Mouse (Mus musculus) G1E-ER4 (cell line): ENCODE results near the gene Nsmf. TPM values are rescaled to one million over a fixed set of nuclear protein-coding genes. Genes with fewer than 3 reads are reported as not detected.

Experiments
- GATA1 ChIP-seq: IDR thresholded peaks from one replicate; pipeline ENCODE4 v1.8.0; 2012; ENCODE audit warnings: low read length, inconsistent platforms
- polyA plus RNA-seq: library from polyadenylated mRNA; stranded (reverse); fragments of >175 nt; gene quantifications from 2 replicates; pipeline ENCODE4 v1.2.3, GENCODE M21; 2012

Gene Nsmf
- polyA plus RNA-seq = 51.6 and 56.3 TPM in 2 replicates

DNA sequence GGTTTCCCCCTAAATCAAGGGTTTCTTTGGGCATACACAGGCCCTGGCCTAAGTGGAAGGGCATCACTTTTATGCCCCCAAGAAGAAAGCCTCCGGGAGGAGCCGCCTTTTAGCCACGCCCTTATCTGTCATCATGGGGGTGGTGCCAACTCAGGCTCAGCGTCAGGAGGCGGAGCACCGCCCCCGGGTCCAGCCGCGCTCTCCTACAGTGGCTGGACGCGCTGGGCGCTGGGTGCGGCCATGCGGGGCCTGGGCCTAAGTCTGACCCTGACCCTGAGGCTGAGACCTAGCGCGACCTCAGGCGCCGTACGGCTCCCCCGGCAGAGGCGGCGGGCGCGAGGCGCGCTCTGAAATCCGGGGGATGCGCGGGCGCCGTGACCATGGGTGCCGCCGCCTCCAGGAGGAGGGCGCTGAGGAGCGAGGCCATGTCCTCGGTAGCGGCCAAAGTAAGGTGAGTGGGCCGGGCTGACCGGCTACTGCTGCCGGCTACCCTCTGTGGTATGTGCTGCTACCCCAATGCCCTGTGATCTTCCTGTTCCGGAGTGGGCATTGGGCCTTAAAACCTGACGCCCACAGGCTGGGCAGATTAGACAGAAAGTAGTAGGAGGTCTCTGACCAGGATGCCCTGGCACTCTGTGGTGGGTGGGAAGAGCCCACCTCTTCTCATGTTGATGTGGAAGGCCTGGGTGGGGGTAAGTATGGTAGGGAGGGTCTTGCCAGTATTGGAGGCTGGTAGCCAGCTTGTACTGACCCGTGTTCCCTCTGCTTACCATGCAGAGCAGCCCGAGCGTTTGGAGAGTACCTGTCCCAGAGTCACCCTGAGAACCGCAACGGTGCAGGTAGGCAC, at the start of gene Nsmf:
Gene Nsmf, plus strand, starts transcription at position 135 of the 847 bp plus-strand sequence.
- TF ChIP-seq GATA1 = no peak

DNA sequence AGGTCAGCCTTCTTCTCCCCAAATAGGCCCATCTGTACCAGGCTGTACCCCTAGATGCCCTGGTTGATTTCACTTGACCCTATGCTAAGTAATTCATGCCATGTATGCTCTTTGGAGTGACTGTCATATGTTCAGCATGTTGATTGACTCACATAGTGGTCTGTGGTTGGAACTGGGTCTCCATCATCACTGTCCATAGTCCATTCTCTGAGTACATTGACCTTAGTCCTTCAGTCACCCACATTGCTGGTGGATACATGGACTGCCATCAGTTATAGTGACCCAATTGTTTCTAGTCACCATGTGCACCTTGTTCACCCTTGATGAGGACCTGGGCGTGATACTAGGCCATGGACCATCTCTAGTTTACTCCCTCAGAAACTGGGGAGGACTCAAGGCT, 47.4 kb upstream of the Nsmf start:
- no peak for TF ChIP-seq GATA1

DNA sequence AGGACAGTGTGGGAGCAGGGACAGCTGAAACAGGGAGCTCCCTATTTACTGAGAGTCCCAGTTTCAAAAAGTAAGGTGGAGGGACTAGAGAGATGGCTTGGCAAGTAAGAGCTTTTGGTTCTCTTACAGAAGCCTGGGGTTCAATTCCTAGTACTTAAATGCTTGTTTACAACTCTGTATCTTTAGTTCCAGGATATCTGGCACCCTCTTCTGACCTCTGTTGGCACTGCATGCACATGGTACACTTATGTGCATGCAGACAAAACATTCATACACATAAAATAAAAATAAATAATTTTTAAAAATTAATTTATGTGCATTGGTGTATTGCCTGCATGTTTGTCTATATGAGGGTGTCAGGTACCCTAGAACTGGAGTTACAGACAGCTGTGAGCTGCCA, 45.9 kb upstream of the Nsmf start:
- TF ChIP-seq GATA1 = no peak

DNA sequence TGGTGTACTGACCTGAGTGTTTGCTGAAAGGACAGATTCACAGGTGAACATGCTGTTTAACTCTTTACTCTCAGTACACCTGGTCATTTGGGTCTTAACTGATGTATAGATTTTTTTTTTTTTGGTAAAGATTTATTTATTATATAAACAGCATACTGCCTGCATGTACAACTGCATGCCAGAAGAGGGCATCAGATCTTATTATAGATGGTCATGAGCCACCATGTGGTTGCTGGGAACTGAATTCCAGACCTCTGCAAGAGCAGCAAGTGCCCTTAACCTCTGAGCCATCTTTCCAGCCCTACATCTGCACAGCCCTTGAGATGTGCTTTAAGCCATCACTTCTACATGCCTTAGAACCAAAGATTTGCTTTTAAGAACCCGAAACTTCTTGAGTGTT, 31.5 kb upstream of the Nsmf start:
- no peak for TF ChIP-seq GATA1

DNA sequence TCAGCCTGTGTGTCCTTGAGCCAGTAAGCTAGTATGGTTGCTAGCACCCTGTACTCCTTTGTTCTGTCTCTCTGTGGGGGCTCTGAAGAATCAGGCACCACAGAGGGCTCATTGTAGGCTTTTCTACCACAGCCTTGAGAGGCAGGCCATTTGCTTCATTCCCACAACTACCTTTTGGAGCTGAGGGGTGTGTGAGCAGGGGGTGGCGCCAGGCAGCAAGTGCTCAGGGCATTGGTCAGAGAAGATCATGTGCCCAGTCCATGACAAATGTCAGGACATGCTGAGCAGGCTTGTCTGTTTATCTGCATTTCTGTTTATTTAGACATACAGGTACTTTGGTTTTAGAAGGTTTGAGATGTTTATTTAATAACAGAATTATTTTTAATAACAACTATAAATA, 29.0 kb upstream of the Nsmf start:
- TF ChIP-seq GATA1 = no peak

DNA sequence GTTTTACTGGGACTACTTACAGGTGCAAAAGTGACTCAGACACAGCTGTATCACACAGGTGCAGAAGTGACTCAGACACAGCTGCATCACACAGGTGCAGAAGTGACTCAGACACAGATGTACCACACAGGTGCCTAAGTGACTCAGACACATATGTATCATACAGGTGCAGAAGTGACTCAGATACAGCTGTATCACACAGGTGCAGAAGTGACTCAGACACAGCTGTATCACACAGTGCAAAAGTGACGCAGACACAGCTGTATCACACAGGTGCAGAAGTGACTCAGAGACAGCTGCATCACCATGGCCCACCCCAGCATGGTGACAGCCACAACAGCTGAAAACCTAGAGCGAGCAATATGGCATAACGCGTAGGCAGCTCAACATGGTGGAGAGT, 19.2 kb upstream of the Nsmf start:
- TF ChIP-seq GATA1 = no peak

DNA sequence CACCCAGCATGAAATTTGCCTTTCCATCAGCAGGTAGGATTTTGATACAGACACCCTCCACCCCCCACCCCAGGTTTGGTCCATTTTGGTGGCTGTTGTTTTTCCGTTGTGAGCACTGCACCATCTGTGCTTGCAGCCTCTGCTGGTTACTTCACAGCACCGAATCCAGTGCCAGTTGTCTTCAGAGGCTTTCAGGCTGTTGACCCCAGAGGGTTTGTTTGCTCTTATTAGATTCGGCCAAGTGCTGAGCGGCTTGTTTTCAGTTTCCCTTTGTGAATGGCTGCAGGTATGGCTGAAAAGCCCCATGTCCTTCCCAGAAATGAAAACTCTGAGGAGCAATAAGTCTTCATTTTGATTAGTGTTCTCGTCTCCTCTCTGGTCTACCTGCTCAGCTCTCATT, 14.1 kb upstream of the Nsmf start:
- TF ChIP-seq GATA1 = no peak

DNA sequence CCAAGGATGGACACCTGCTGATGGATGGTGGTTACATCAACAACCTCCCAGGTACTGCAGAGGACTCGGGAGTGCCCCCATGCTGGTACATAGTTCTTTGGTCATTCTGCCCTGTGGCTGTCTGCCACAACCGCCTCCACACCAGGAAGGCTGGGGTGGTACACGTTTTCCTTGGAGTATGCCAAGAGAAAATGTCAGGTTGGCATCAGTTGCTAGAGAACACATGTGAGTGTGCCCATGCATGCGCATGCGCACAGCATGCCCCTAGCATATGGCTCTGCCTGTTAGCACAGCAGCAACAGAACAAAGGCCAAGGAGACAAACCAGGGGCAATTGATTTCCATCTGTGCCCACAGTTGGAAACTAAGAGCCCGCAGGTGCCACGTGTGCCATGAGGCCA, 3.2 kb upstream of the Nsmf start:
- TF ChIP-seq GATA1 = no peak

DNA sequence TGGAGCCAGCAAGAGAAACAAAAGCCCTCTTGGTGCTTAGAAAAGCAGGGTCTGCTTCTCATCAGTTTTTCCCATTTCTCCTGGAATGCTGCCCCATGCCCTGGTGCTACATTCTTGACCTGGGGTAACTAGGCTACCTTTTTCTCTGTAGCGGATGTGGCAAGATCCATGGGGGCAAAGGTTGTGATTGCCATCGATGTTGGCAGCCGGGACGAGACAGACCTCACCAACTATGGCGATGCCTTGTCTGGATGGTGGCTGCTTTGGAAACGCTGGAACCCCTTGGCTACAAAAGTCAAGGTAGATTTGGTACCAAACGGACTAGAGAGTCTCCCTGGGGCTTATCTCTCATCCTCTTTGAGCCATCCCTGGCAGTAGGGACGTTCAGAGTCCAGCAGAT, 2.7 kb upstream of the Nsmf start:
- no peak for TF ChIP-seq GATA1

DNA sequence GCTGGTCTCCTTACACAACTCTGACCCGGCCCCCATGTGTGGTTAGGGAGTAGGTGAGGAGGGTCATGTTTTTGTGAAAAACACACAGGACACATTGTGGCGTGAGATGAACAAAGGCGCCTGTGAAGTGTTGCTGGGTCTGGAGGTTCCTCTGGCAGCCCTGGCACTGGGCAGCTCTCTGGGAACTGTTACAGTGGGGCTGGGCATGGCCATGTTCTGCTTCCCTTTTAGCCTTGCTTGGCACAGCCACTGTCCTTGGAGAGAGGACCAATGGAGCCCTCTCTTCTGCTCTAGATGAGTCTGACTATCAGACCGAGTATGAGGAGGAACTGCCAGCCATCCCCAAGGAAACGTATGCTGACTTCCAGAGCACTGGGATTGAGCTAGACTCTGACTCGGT, 1.1 kb upstream of the Nsmf start:
- TF ChIP-seq GATA1 = no peak

DNA sequence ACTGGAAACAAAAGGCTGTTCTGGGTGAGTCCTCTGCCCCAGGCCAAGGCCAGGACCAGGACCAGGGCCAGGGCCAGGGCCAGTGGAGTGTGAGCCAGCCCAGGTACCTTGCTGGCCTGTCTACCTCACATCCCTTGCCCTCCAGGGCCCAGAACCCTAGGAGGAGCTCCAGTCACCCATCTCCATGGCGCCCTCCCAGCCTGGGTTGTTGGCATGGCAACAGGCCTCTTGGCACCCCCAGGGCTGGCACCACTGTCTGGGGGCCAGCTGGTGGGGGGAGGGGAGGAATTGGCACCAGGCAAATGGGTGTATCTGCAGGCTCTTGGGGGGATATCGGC, 882 bp downstream of the Nsmf start:
- TF ChIP-seq GATA1 = no peak

DNA sequence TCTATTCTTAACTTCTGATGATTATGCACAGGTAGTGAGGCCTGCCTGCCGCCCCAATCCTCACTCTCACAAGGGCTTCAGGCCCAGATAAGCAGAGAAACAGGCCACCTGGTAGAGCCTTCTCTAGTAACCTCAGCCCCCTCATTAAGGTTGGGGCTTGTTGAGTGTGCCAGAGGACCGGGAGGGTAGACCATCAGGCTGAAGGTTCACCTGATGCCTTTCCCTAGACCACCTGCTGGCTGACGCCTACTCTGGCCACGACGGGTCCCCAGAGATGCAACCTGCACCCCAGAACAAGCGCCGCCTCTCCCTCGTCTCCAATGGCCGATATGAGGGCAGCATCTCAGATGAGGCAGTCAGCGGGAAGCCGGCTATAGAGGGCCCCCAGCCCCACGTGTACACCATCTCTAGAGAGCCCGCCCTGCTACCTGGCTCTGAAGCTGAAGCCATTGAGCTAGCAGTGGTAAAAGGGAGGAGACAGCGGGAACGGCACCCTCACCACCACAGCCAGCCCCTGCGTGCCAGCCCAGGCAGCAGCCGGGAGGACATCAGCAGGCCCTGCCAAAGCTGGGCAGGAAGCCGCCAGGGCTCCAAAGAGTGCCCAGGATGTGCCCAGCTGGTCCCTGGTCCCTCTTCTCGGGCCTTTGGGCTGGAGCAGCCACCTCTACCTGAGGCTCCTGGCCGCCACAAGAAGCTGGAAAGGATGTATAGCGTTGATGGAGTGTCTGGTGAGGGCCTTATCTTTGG, 1.4 kb downstream of the Nsmf start:
- no peak for TF ChIP-seq GATA1

DNA sequence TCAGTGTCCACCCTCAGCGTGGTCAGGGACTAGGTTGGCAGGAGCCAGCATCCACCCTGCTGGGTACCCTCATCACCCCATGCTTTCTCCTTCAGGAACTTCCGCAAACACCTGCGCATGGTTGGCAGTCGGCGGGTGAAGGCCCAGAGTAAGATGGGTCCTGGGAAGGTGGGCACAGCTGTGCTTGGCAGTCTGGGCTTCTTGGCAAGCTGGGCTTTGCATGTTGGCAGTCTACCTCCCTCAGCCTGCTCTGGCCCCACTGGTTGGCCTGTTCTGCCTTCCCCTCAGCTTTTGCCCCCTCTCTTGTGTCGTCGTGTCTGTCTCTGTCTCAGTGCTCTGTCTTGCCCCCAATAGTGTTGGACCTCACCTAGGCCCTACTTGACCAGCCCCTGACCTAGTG, 4.8 kb downstream of the Nsmf start:
- no peak for TF ChIP-seq GATA1

DNA sequence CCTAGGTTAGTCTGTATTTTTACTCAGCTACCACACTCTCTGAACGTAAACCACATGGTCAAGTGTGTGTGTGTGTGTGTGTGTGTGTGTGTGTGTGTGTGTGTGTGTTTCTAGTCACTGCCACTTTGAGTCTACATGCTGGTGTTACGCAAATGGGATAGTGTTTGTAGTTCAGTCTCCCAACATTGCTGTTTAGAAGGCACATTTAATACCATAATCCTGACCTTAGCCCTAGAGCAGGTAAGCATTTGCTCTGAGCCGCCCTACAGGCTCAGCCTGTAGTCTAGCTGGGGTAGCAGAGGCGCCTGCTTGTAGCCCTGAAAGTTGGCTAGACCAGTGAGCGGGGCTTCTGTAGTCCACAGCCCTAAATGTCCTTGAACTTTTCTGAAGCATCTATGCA, 9.4 kb downstream of the Nsmf start:
- TF ChIP-seq GATA1 = no peak

DNA sequence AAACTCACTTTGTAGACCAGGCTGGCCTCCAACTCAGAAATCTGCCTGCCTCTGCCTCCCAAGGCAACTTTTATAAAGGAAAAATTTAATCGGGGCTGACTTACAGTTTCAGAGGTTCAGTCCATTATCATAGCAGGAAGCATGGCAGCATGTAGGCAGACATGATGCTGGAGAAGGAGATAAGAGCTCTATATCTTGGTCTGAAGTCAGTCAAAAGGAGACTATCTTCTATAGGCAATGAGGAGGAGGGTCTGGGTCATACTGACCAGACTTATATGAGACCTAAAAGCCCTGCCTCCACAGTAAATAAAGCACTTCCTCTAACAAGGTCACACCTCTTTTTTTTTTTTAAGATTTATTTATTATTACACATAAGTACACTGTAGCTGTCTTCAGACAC, 10.1 kb downstream of the Nsmf start:
- peak; percentile 28 for TF ChIP-seq GATA1

DNA sequence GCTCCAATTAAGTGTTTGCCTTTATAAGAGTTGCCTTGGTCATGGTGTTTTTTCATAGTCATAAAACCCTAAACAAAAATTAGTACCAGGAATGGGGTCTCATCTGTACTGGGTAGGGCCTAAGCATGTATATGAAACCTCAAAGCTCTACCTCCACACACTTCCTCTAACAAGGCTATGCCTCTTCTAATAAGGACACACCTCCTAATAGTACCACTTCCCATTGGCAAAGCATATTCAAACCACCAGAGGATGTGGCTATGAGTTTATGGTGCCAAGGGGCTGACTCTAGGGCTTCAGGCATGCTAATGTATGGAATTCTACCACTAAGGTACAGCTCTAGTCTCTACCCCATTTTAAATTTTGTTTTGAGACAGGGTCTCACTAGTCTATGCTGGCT, 11.4 kb downstream of the Nsmf start:
- no peak for TF ChIP-seq GATA1

DNA sequence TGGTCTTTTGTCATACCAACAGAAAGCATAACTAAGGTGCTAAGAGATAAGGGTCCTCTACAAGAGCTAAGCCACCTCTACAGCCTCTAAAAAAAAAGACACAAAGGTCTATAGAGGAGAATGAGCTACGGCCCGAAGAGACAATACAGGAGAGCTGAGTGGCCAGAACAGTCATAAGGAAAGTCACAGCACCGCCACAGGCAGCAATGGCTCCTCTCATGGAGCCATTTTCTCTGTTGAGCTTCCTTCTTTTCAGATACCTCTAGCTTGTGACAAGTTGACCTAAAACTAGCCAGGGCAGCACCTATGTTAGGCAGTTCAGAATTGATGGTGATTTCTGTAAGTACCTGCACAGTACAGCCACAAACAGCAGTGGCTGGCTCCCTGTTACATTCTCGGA, 12.4 kb downstream of the Nsmf start:
- TF ChIP-seq GATA1 = no peak
